Mouse (Mus musculus) embryonic fibroblast, embryonic 13.5 days (primary cell): ENCODE results near the gene Arnt2.

Source experiments
- CTCF ChIP-seq: IDR thresholded peaks from 2 replicates; pipeline ENCODE4 v1.5.1; 2011; ENCODE audit warnings: mild to moderate bottlenecking, control low read depth, low read length, moderate library complexity, borderline replicate concordance; ENCODE audit not compliant: insufficient read depth
- POLR2A ChIP-seq: IDR thresholded peaks from 2 replicates; pipeline ENCODE4 v1.6.1; 2011; ENCODE audit warnings: low read depth, mild to moderate bottlenecking, control low read depth, low read length, moderate library complexity

- no peak for TF ChIP-seq CTCF
- TF ChIP-seq POLR2A, result no peak
Measured at GRCm38 (mm10) chr7:84254311-84254710, 155.7 kb downstream of the Arnt2 start.
